9 mouse cellular contexts compared by ENCODE assay signal in the genomic region with DNA sequence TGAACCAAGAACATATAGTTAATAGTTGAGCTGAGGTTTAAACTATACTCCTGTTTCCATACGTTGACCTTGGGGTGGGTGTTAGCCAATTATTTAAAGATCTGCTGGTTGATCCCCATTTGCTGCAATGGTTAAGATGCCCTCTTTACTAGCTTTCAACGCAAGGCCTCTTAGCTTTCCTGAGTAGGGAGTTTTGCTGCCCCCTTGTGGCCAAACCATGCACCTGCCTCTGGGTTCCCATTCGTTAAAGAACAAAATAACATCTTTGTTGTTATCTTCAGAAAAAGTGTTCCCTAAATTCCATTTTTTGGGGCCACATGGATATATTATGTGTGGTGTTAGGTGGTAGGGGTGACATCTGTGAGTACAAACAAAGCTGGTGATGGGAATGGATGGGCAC. TPM values are rescaled to one million over a fixed set of nuclear protein-coding genes. Genes with fewer than 3 reads are reported as not detected.
A peak's percentile ranks its signal among the peaks of the same experiment; 100 is the strongest.
DNase-seq lines count a peak whose midpoint lies in the region; ATAC-seq and TF ChIP-seq lines count a peak whose summit lies in the region.
"Had no signal": no experiment of that assay in that cellular context is flagged by ENCODE, and none has a peak within 500 bp of the region (broad histone marks: within the 10 kb centered on the region; RNA-seq: fewer than 3 reads in every experiment).

No protein-coding gene starts in this region.

- ATAC-seq in intestine, postnatal 0 days = no peak
- no peak for ATAC-seq in intestine, embryonic 15.5 days
- ATAC-seq in common myeloid progenitor, adult 5-6 weeks (replicated peaks; ENCODE audit: low read depth, poor library complexity, severe bottlenecking) = peak; percentile 84
- ATAC-seq in neutrophil, adult 5-6 weeks (ENCODE audit: extremely low read depth, insufficient number of reproducible peaks, low FRiP score, poor library complexity, severe bottlenecking) = peak; percentile 58; the same call in 1 of the 2 replicates

- no peak overlapping the region for H3K4me3 ChIP-seq in intestine, postnatal 0 days (ENCODE audit: low read depth, low read length)
- no peak overlapping the region for H3K4me3 ChIP-seq in intestine, embryonic 15.5 days (replicated peaks)
- H3K4me3 ChIP-seq: embryonic facial prominence, embryonic 15.5 days had no signal

- no peak overlapping the region for H3K9ac ChIP-seq in intestine, postnatal 0 days (ENCODE audit: low read depth, low read length)
- no peak overlapping the region for H3K9ac ChIP-seq in intestine, embryonic 15.5 days
- H3K9ac ChIP-seq: embryonic facial prominence, embryonic 15.5 days had no signal

- no peaks in the 10 kb centered on the region for H3K4me1 ChIP-seq in intestine, postnatal 0 days (replicated peaks; ENCODE audit: control insufficient read depth, insufficient read depth, low read length)
- no peaks in the 10 kb centered on the region for H3K4me1 ChIP-seq in intestine, embryonic 15.5 days (replicated peaks)
- H3K4me1 ChIP-seq: embryonic facial prominence, embryonic 15.5 days had no signal

- 10% methylated on average over 3 of the region's 3 CpGs for WGBS in intestine, postnatal 0 days
- WGBS in intestine, embryonic 15.5 days = 18% methylated on average over 3 of the region's 3 CpGs

- H3K27ac ChIP-seq in intestine, postnatal 0 days (ENCODE audit: low read depth, low read length) = no peak overlapping the region
- H3K27ac ChIP-seq in intestine, embryonic 15.5 days = no peak overlapping the region
- H3K27ac ChIP-seq: embryonic facial prominence, embryonic 15.5 days had no signal

- peak; percentile 79 for TF ChIP-seq CTCF in intestine, postnatal 0 days (IDR thresholded peaks at IDR 0.05; ENCODE audit: low read depth)

- no peaks in the 10 kb centered on the region for H3K9me3 ChIP-seq in intestine, postnatal 0 days (ENCODE audit: control insufficient read depth)
- no peaks in the 10 kb centered on the region for H3K9me3 ChIP-seq in intestine, embryonic 15.5 days
- H3K9me3 ChIP-seq: embryonic facial prominence, embryonic 15.5 days had no signal

- no peak overlapping the region for H3K4me2 ChIP-seq in intestine, postnatal 0 days (replicated peaks; ENCODE audit: low read depth)
- H3K4me2 ChIP-seq in intestine, embryonic 15.5 days (replicated peaks) = no peak overlapping the region
- H3K4me2 ChIP-seq: embryonic facial prominence, embryonic 15.5 days had no signal

- DNase-seq in adrenal gland, adult (ENCODE audit: inconsistent age in 2 of 2, low spot score in 1 of 2) = peak; percentile 44 to 86
- DNase-seq in heart, postnatal 14 days = peak; percentile 51 to 79
- DNase-seq in left cerebral cortex, postnatal 10 days (ENCODE audit: extremely low spot score in 1 of 2, low spot score in 2 of 2) = peak; percentile 25 to 42
- DNase-seq in thymus, postnatal 0 days (ENCODE audit: low spot score) = peak; percentile 64

- intact Hi-C loops in heart, postnatal 14 days (cut with DNase I) = loop anchor here (5.0 to 10.0 kb wide), 2 partner anchors 190 to 258 kb away; no protein-coding TSS in a partner anchor
- intact Hi-C loops in left cerebral cortex, postnatal 10 days (cut with DNase I) = loop anchor here (2.0 kb wide), 1 partner anchor 92 kb away; no protein-coding TSS in a partner anchor

- H3K27me3 ChIP-seq in intestine, postnatal 0 days (replicated peaks; ENCODE audit: control insufficient read depth, insufficient read depth, low read length) = no peaks in the 10 kb centered on the region
- no peaks in the 10 kb centered on the region for H3K27me3 ChIP-seq in intestine, embryonic 15.5 days (replicated peaks)
- H3K27me3 ChIP-seq: embryonic facial prominence, embryonic 15.5 days had no signal

- no peaks in the 10 kb centered on the region for H3K36me3 ChIP-seq in intestine, postnatal 0 days (ENCODE audit: control insufficient read depth, insufficient read depth)
- H3K36me3 ChIP-seq in intestine, embryonic 15.5 days = no peaks in the 10 kb centered on the region
- H3K36me3 ChIP-seq: embryonic facial prominence, embryonic 15.5 days had no signal

RNA-seq across cellular contexts. Expression of a gene that starts 26.0 kb away (rescaled TPM):
- polyA plus RNA-seq in intestine, postnatal 0 days (2015; fragmentation: Nextera tagmentation; extraction: Ambion mirVana) = not detected in 2 replicates
- not detected in 2 replicates for polyA plus RNA-seq in intestine, embryonic 15.5 days (2015; fragmentation: Nextera tagmentation; extraction: Ambion mirVana)
- not detected in 2 replicates for total RNA-seq in common myeloid progenitor, adult 5-6 weeks (2017)
- total RNA-seq in heart, postnatal 14 days (2021) = not detected
- total RNA-seq in left cerebral cortex, postnatal 10 days (2021) = not detected
- total RNA-seq in neutrophil, adult 5-6 weeks (2017) = not detected in 2 replicates
- polyA plus RNA-seq in thymus, postnatal 0 days (2015; fragmentation: Nextera tagmentation; extraction: Ambion mirVana) = 0.59 and 1.0 TPM in 2 replicates
- polyA plus RNA-seq: embryonic facial prominence, embryonic 15.5 days had no signal

RNA-seq across cellular contexts. Expression of a gene that starts 31.1 kb away (rescaled TPM):
- polyA plus RNA-seq in intestine, postnatal 0 days (2015; fragmentation: Nextera tagmentation; extraction: Ambion mirVana) = 5.7 and 6.6 TPM in 2 replicates
- 13.1 and 13.6 TPM in 2 replicates for polyA plus RNA-seq in intestine, embryonic 15.5 days (2015; fragmentation: Nextera tagmentation; extraction: Ambion mirVana)
- total RNA-seq in common myeloid progenitor, adult 5-6 weeks (2017) = 66.4 and 77.8 TPM in 2 replicates
- total RNA-seq in heart, postnatal 14 days (2021) = 10 to 100 TPM in 1 of 2 experiments, 1 to 10 TPM in 1; 7.8 to 11.4 TPM
- total RNA-seq in left cerebral cortex, postnatal 10 days (2021) = 10 to 100 TPM; 90.7 to 91.8 TPM
- 74.5 and 78.8 TPM in 2 replicates for total RNA-seq in neutrophil, adult 5-6 weeks (2017)
- polyA plus RNA-seq in thymus, postnatal 0 days (2015; fragmentation: Nextera tagmentation; extraction: Ambion mirVana) = 96.3 and 112 TPM in 2 replicates

Comparison
In these comparisons a context has a peak if more than half of its experiments do, and no peak if none do; other contexts are left out.
1. ATAC-seq: peak in common myeloid progenitor, adult 5-6 weeks (single experiment) and neutrophil, adult 5-6 weeks (single experiment); none in intestine, postnatal 0 days (single experiment) and intestine, embryonic 15.5 days (single experiment).
2. Peak in every context shown above with its lines, with median percentiles within 50 percentile points of each other: DNase-seq.